Mouse (Mus musculus): Measurements from ENCODE around the gene Baiap3. TPM values are rescaled to one million over a fixed set of nuclear protein-coding genes. Genes with fewer than 3 reads are reported as not detected.

Baiap3 gene
- polyA plus RNA-seq, 1 experiment from 2014 or later = 0.88 TPM

DNA sequence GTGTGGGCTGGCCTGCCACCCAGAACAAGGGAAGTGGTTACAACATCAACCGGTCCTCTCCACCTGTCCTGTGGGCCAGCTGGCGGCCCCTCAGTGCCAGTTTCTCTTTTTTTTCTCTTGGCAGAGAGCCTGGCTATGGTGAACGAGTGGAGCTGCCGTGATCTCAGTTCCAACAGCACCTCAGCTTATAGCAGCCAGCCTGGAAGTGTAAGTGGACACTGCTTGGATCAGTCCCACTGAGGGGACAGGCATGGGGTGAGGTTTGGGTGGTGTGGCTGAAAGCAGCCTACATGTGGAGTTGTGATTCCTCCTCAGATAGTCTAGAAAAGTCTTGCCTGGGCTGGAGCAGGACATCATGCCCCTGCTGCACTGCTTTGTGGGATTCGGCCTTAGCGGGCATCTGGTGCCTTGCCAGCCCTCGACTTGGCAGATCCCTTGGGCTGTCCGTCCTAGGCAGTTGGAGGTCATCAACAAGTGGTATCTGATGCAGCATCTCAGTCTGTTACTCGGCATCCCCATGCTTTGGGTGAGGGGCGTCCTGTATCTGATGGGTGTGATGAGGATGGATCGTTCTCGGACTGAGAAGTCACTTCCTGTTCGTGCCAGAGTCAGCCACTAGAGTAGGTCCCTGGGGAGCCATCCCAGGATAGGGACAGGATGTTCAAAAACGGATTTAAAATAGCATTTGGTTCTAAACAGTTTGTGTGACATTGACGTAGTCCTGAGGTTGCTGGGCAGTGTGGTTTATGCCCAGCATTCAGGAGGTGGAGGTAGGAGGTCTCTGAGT lies 45.3 kb downstream of the Baiap3 start:
- H3K4me2 ChIP-seq (ENCODE audit: low read depth, severe bottlenecking) = no peak overlapping the region
- H3K4me3 ChIP-seq (ENCODE audit: low read depth, low read length) = no peak overlapping the region
- H3K9me3 ChIP-seq (ENCODE audit: control insufficient read depth, low read length) = no peaks in the 10 kb centered on the region
- no peaks in the 10 kb centered on the region for H3K27me3 ChIP-seq (ENCODE audit: control insufficient read depth, insufficient read depth, low read length)
- 87% methylated on average over 15 of the region's 15 CpGs for WGBS
- H3K9ac ChIP-seq (ENCODE audit: low read length) = no peak overlapping the region
- peaks cover 12% of the 10 kb centered on the region; the same call in 1 of the 2 replicates for H3K36me3 ChIP-seq (ENCODE audit: control insufficient read depth, insufficient read depth, low read length)
- no peak for ATAC-seq (ENCODE audit: insufficient number of reproducible peaks, low FRiP score, low TSS enrichment, low read depth)
- no peak overlapping the region for H3K27ac ChIP-seq (replicated peaks; ENCODE audit: low read depth, low read length)
- H3K4me1 ChIP-seq (ENCODE audit: control insufficient read depth, insufficient read depth, low read length) = no peaks in the 10 kb centered on the region
- no peak for DNase-seq (ENCODE audit: low spot score)

DNA sequence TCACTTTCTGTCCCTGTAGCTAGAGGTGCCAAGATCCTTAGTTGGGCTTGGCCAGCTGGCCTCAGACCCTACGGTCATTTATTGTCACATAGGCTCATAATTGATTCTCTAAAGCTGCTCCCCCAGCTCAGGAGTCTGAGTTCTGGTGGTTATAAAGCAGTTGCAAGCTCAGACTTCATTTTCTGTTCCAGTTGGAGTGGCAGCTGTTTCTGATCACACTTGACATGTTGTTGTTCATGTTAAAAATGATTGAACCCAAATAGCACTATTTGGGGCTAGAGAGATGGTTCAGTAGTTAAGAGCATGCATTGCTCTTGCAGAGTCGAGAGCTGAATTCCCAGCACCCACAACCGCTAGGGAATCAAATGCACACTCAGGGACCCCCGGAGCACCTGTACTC lies 46.2 kb downstream of the Baiap3 start:
- DNase-seq (ENCODE audit: low spot score) = no peak
- ATAC-seq (ENCODE audit: insufficient number of reproducible peaks, low FRiP score, low TSS enrichment, low read depth) = no peak
- no peaks in the 10 kb centered on the region for H3K4me1 ChIP-seq (ENCODE audit: control insufficient read depth, insufficient read depth, low read length)
- H3K36me3 ChIP-seq (ENCODE audit: control insufficient read depth, insufficient read depth, low read length) = peaks cover 15% of the 10 kb centered on the region; the same call in 1 of the 2 replicates
- H3K4me2 ChIP-seq (ENCODE audit: low read depth, severe bottlenecking) = no peak overlapping the region
- H3K27ac ChIP-seq (replicated peaks; ENCODE audit: low read depth, low read length) = no peak overlapping the region
- no peaks in the 10 kb centered on the region for H3K27me3 ChIP-seq (ENCODE audit: control insufficient read depth, insufficient read depth, low read length)
- no peaks in the 10 kb centered on the region for H3K9me3 ChIP-seq (ENCODE audit: control insufficient read depth, low read length)
- WGBS = 95% methylated on average over 4 of the region's 4 CpGs
- H3K4me3 ChIP-seq (ENCODE audit: low read depth, low read length) = no peak overlapping the region
- H3K9ac ChIP-seq (ENCODE audit: low read length) = no peak overlapping the region

GRCm38 (mm10) chr17:25202401-25202800 lies 53.8 kb downstream of the Baiap3 start:
- Histone ChIP-seq H3K4me2 (ENCODE audit: low read depth, severe bottlenecking) (no peak overlapping the region), H3K9ac (ENCODE audit: low read length) (no peak overlapping the region), H3K4me1 (ENCODE audit: control insufficient read depth, insufficient read depth, low read length) (no peaks in the 10 kb centered on the region), H3K27ac (replicated peaks; ENCODE audit: low read depth, low read length) (no peak overlapping the region), H3K9me3 (ENCODE audit: control insufficient read depth, low read length) (no peaks in the 10 kb centered on the region), H3K36me3 (ENCODE audit: control insufficient read depth, insufficient read depth, low read length) (peaks cover 19% of the 10 kb centered on the region), H3K27me3 (ENCODE audit: control insufficient read depth, insufficient read depth, low read length) (no peaks in the 10 kb centered on the region), H3K4me3 (ENCODE audit: low read depth, low read length) (no peak overlapping the region)
- ATAC-seq (ENCODE audit: insufficient number of reproducible peaks, low FRiP score, low TSS enrichment, low read depth) (no peak), DNase-seq (ENCODE audit: low spot score) (no peak)
- 89% methylated on average over 4 of the region's 4 CpGs for WGBS

Small RNA genes lying within 50 kb of the gene (microRNA-seq; reads per million reads assigned to microRNA genes)
- gene Mir3547 = not detected

Other genes starting within 250 kb of the Baiap3 start
- gene Cramp1l, start 240.6 kb downstream of the Baiap3 start, polyA plus RNA-seq (2014; fragmentation: Nextera tagmentation; extraction: Ambion mirVana) = 13.0 and 14.6 TPM in 2 replicates
- 21.0 and 24.0 TPM in 2 replicates for gene Ift140, start 240.3 kb downstream of the Baiap3 start, polyA plus RNA-seq (2014; fragmentation: Nextera tagmentation; extraction: Ambion mirVana)
- 9.7 and 10.8 TPM in 2 replicates for gene Tmem204, start 172.8 kb downstream of the Baiap3 start, polyA plus RNA-seq (2014; fragmentation: Nextera tagmentation; extraction: Ambion mirVana)
- gene Telo2, start 140.4 kb downstream of the Baiap3 start, polyA plus RNA-seq (2014; fragmentation: Nextera tagmentation; extraction: Ambion mirVana) = 28.8 and 35.8 TPM in 2 replicates
- 0.17 TPM in 1 of 2 replicates, not detected in the other for gene Ptx4, start 135.6 kb downstream of the Baiap3 start, polyA plus RNA-seq (2014; fragmentation: Nextera tagmentation; extraction: Ambion mirVana)
- gene Clcn7, start 123.0 kb downstream of the Baiap3 start, polyA plus RNA-seq (2014; fragmentation: Nextera tagmentation; extraction: Ambion mirVana) = 20.6 and 21.0 TPM in 2 replicates
- not detected in 2 replicates for gene Ccdc154, start 93.9 kb downstream of the Baiap3 start, polyA plus RNA-seq (2014; fragmentation: Nextera tagmentation; extraction: Ambion mirVana)
- gene Gm38655, start 80.9 kb downstream of the Baiap3 start, polyA plus RNA-seq (2014; fragmentation: Nextera tagmentation; extraction: Ambion mirVana) = not detected in 2 replicates
- 31.6 and 32.7 TPM in 2 replicates for gene BC003965, start 71.8 kb downstream of the Baiap3 start, polyA plus RNA-seq (2014; fragmentation: Nextera tagmentation; extraction: Ambion mirVana)
- 4.8 and 5.8 TPM in 2 replicates for gene Unkl, start 68.0 kb downstream of the Baiap3 start, polyA plus RNA-seq (2014; fragmentation: Nextera tagmentation; extraction: Ambion mirVana)
- 28.3 and 29.4 TPM in 2 replicates for gene Gnptg, start 16.2 kb downstream of the Baiap3 start, polyA plus RNA-seq (2014; fragmentation: Nextera tagmentation; extraction: Ambion mirVana)
- 63.8 and 66.1 TPM in 2 replicates for gene Tsr3, start 16.2 kb downstream of the Baiap3 start, polyA plus RNA-seq (2014; fragmentation: Nextera tagmentation; extraction: Ambion mirVana)
- gene Ube2i, start 18.3 kb upstream of the Baiap3 start, polyA plus RNA-seq (2014; fragmentation: Nextera tagmentation; extraction: Ambion mirVana) = 922 and 923 TPM in 2 replicates
- not detected in 2 replicates for gene Prss34, start 42.0 kb upstream of the Baiap3 start, polyA plus RNA-seq (2014; fragmentation: Nextera tagmentation; extraction: Ambion mirVana)
- not detected in 2 replicates for gene Prss28, start 52.3 kb upstream of the Baiap3 start, polyA plus RNA-seq (2014; fragmentation: Nextera tagmentation; extraction: Ambion mirVana)
- gene Prss29, start 62.3 kb upstream of the Baiap3 start, polyA plus RNA-seq (2014; fragmentation: Nextera tagmentation; extraction: Ambion mirVana) = not detected in 2 replicates
- not detected in 2 replicates for gene Tpsab1, start 89.2 kb upstream of the Baiap3 start, polyA plus RNA-seq (2014; fragmentation: Nextera tagmentation; extraction: Ambion mirVana)
- not detected in 2 replicates for gene Tpsb2, start 109.9 kb upstream of the Baiap3 start, polyA plus RNA-seq (2014; fragmentation: Nextera tagmentation; extraction: Ambion mirVana)
- 0.41 and 0.63 TPM in 2 replicates for gene Tpsg1, start 112.9 kb upstream of the Baiap3 start, polyA plus RNA-seq (2014; fragmentation: Nextera tagmentation; extraction: Ambion mirVana)
- gene Cacna1h, start 177.4 kb upstream of the Baiap3 start, polyA plus RNA-seq (2014; fragmentation: Nextera tagmentation; extraction: Ambion mirVana) = 5.5 TPM in 2 replicates
- gene Tekt4, start 198.3 kb upstream of the Baiap3 start, polyA plus RNA-seq (2014; fragmentation: Nextera tagmentation; extraction: Ambion mirVana) = not detected in 2 replicates
- gene Sstr5, start 240.9 kb upstream of the Baiap3 start, polyA plus RNA-seq (2014; fragmentation: Nextera tagmentation; extraction: Ambion mirVana) = 0.17 TPM in 1 of 2 replicates, not detected in the other

Data from limb, embryonic 11.5 days (tissue).